Mouse (Mus musculus) neural tube, embryonic 15.5 days (tissue): Measurements from ENCODE around the gene Kctd2. TPM values are rescaled to one million over a fixed set of nuclear protein-coding genes. Genes with fewer than 3 reads are reported as not detected.

Source experiments
- ATAC-seq: fragments of 200-750 bp; cut with Nextera tagmentation; 2 replicates; pipeline ENCODE4 v1.8.0; 2017; ENCODE audit warnings: mild to moderate bottlenecking, moderate TSS enrichment, moderate library complexity; ENCODE audit not compliant: low FRiP score
- H3K27ac ChIP-seq: fragments of 300-500 bp; sonication (generic); replicated peaks from 2 replicates; pipeline ENCODE4 v1.5.1; 2015; ENCODE audit warnings: mild to moderate bottlenecking, inconsistent platforms
- H3K27me3 ChIP-seq: fragments of 300-500 bp; sonication (generic); replicated peaks from 2 replicates; pipeline ENCODE4 v1.6.1; 2015; ENCODE audit warnings: inconsistent platforms
- H3K36me3 ChIP-seq: fragments of 300-500 bp; sonication (generic); 2 replicates; pipeline ENCODE4 v1.6.1; 2015; ENCODE audit warnings: inconsistent platforms
- H3K4me1 ChIP-seq: fragments of 300-500 bp; sonication (generic); 2 replicates; pipeline ENCODE4 v1.6.1; 2015; ENCODE audit warnings: inconsistent platforms
- H3K4me2 ChIP-seq: fragments of 300-500 bp; sonication (generic); 2 replicates; pipeline ENCODE4 v1.6.1; 2015; ENCODE audit warnings: inconsistent platforms, mild to moderate bottlenecking, moderate library complexity
- H3K4me3 ChIP-seq: fragments of 300-500 bp; sonication (generic); replicated peaks from 2 replicates; pipeline ENCODE4 v1.5.1; 2015; ENCODE audit warnings: mild to moderate bottlenecking, inconsistent platforms
- H3K9ac ChIP-seq: fragments of 300-500 bp; sonication (generic); replicated peaks from 2 replicates; pipeline ENCODE4 v1.6.1; 2015; ENCODE audit warnings: mild to moderate bottlenecking, inconsistent platforms
- H3K9me3 ChIP-seq: fragments of 300-500 bp; sonication (generic); replicated peaks from 2 replicates; pipeline ENCODE4 v1.6.1; 2016; ENCODE audit warnings: inconsistent platforms
- WGBS: fragments of 180-500 bp; shearing (Covaris S2); methylation state at CpG from one replicate; pipeline ENCODE4 v1.1.7; 2015; ENCODE audit warnings: mixed read lengths; 5-methylcytosine and 5-hydroxymethylcytosine counted together
- polyA plus RNA-seq: library from polyadenylated mRNA; unstranded; fragments of >200 nt; fragmentation: Nextera tagmentation; extraction: Ambion mirVana; gene quantifications from 2 replicates; pipeline ENCODE4 v1.2.1, GENCODE M21; 2015

The Kctd2 gene
- polyA plus RNA-seq, 1 experiment from 2014 or later, result 22.4 TPM

- H3K4me3 ChIP-seq, result peak within 1 kb of the TSS; percentile 86
- ATAC-seq, result peak; percentile 89
These were observed 16.4 kb upstream of the Kctd2 start, which contains the start of gene Mrpl58 for GRCm38 (mm10) chr11:115403338-115404124. TSS of gene Mrpl58 (plus strand) at chr11:115403752.

GRCm38 (mm10) chr11:115405723-115406122 lies 14.2 kb upstream of the Kctd2 start:
- no peak for ATAC-seq
- H3K9ac ChIP-seq, result no peak overlapping the region
- WGBS, result 96% methylated on average over 6 of the region's 6 CpGs
- no peaks in the 10 kb centered on the region for H3K9me3 ChIP-seq
- H3K27me3 ChIP-seq, result no peaks in the 10 kb centered on the region
- no peak overlapping the region for H3K4me2 ChIP-seq
- no peak overlapping the region for H3K27ac ChIP-seq
- H3K4me1 ChIP-seq, result peaks cover 37% of the 10 kb centered on the region
- peaks cover 23% of the 10 kb centered on the region for H3K36me3 ChIP-seq
- no peak overlapping the region for H3K4me3 ChIP-seq

More at GRCm38 (mm10) chr11:115403338-115404124, 16.4 kb upstream of the Kctd2 start, which contains the start of gene Mrpl58:
- no peaks in the 10 kb centered on the region for H3K9me3 ChIP-seq
- peaks cover 13% of the 10 kb centered on the region for H3K36me3 ChIP-seq
- no peaks in the 10 kb centered on the region for H3K27me3 ChIP-seq
- peaks cover 39% of the 10 kb centered on the region for H3K4me1 ChIP-seq
- peak within 1 kb of the TSS; percentile 72 for H3K4me2 ChIP-seq
- 3% methylated on average over 50 of the region's 50 CpGs for WGBS
- H3K27ac ChIP-seq, result peak within 1 kb of the TSS; percentile 91
- peak within 1 kb of the TSS; percentile 83 for H3K9ac ChIP-seq

- Histone ChIP-seq H3K4me3 (no peak overlapping the region), H3K9me3 (no peaks in the 10 kb centered on the region), H3K4me2 (no peak overlapping the region), H3K27ac (no peak overlapping the region), H3K36me3 (peaks cover 29% of the 10 kb centered on the region), H3K4me1 (peaks cover 41% of the 10 kb centered on the region), H3K9ac (no peak overlapping the region), H3K27me3 (no peaks in the 10 kb centered on the region)
- WGBS, result 94% methylated on average over 17 of the region's 17 CpGs
- ATAC-seq, result no peak
These were observed 13.0 kb upstream of the Kctd2 start for GRCm38 (mm10) chr11:115406858-115407401.

GRCm38 (mm10) chr11:115408266-115408920 lies 11.5 kb upstream of the Kctd2 start:
- Histone ChIP-seq H3K9ac (no peak overlapping the region), H3K4me1 (peaks cover 47% of the 10 kb centered on the region), H3K27ac (no peak overlapping the region; the same call in 1 of the 2 replicates), H3K27me3 (no peaks in the 10 kb centered on the region), H3K9me3 (no peaks in the 10 kb centered on the region), H3K4me2 (no peak overlapping the region), H3K36me3 (peaks cover 29% of the 10 kb centered on the region), H3K4me3 (no peak overlapping the region)
- ATAC-seq, result no peak
- 77% methylated on average over 6 of the region's 6 CpGs for WGBS

- peaks cover 29% of the 10 kb centered on the region for H3K36me3 ChIP-seq
- H3K4me2 ChIP-seq, result no peak overlapping the region
- H3K4me1 ChIP-seq, result peaks cover 50% of the 10 kb centered on the region
- H3K4me3 ChIP-seq, result no peak overlapping the region
- H3K27ac ChIP-seq, result peak overlapping the region; percentile 37; the same call in 1 of the 2 replicates
- ATAC-seq, result no peak
- H3K9me3 ChIP-seq, result no peaks in the 10 kb centered on the region
- WGBS, result 30% methylated on average over 7 of the region's 7 CpGs
- H3K27me3 ChIP-seq, result no peaks in the 10 kb centered on the region
- no peak overlapping the region for H3K9ac ChIP-seq
These were observed 10.4 kb upstream of the Kctd2 start for GRCm38 (mm10) chr11:115409556-115409955.

GRCm38 (mm10) chr11:115420336-115421190 lies 635 bp downstream of the Kctd2 start:
- peak; percentile 65 for ATAC-seq
- Histone ChIP-seq H3K36me3 (peaks cover 33% of the 10 kb centered on the region), H3K4me3 (peak overlapping the region; percentile 95), H3K27ac (peak overlapping the region; percentile 91), H3K27me3 (no peaks in the 10 kb centered on the region), H3K4me1 (peaks cover 48% of the 10 kb centered on the region), H3K4me2 (peak overlapping the region; percentile 88), H3K9ac (peak overlapping the region; percentile 94), H3K9me3 (no peaks in the 10 kb centered on the region)
- 2% methylated on average over 43 of the region's 45 CpGs for WGBS

GRCm38 (mm10) chr11:115421328-115421727 lies 1.4 kb downstream of the Kctd2 start:
- WGBS, result 62% methylated on average over 1 of the region's 1 CpGs
- Histone ChIP-seq H3K4me2 (peak overlapping the region; percentile 88), H3K27ac (no peak overlapping the region), H3K36me3 (peaks cover 29% of the 10 kb centered on the region), H3K27me3 (no peaks in the 10 kb centered on the region), H3K4me3 (peak overlapping the region; percentile 95), H3K9ac (peak overlapping the region; percentile 94; the same call in 1 of the 2 replicates), H3K4me1 (peaks cover 48% of the 10 kb centered on the region), H3K9me3 (no peaks in the 10 kb centered on the region)
- ATAC-seq, result no peak

GRCm38 (mm10) chr11:115421972-115422371 lies 2.0 kb downstream of the Kctd2 start:
- peaks cover 47% of the 10 kb centered on the region for H3K4me1 ChIP-seq
- H3K9me3 ChIP-seq, result no peaks in the 10 kb centered on the region
- no peak for ATAC-seq
- H3K27ac ChIP-seq, result no peak overlapping the region
- H3K36me3 ChIP-seq, result peaks cover 28% of the 10 kb centered on the region
- 91% methylated on average over 16 of the region's 16 CpGs for WGBS
- no peak overlapping the region for H3K4me3 ChIP-seq
- no peak overlapping the region for H3K9ac ChIP-seq
- no peak overlapping the region for H3K4me2 ChIP-seq
- no peaks in the 10 kb centered on the region for H3K27me3 ChIP-seq

- H3K9me3 ChIP-seq, result no peaks in the 10 kb centered on the region
- 84% methylated on average over 3 of the region's 3 CpGs for WGBS
These were observed 3.2 kb downstream of the Kctd2 start for GRCm38 (mm10) chr11:115423091-115423490.

GRCm38 (mm10) chr11:115424666-115425065 lies 4.7 kb downstream of the Kctd2 start:
- no peak for ATAC-seq
- Histone ChIP-seq H3K36me3 (peaks cover 34% of the 10 kb centered on the region), H3K27me3 (no peaks in the 10 kb centered on the region), H3K27ac (no peak overlapping the region), H3K4me1 (peaks cover 36% of the 10 kb centered on the region), H3K9me3 (no peaks in the 10 kb centered on the region), H3K4me3 (no peak overlapping the region), H3K4me2 (no peak overlapping the region), H3K9ac (0 out of 2 replicates have a peak overlapping the region, but pooled peaks have one; percentile 3)
- 85% methylated on average over 7 of the region's 7 CpGs for WGBS

More at GRCm38 (mm10) chr11:115423091-115423490, 3.2 kb downstream of the Kctd2 start:
- peaks cover 47% of the 10 kb centered on the region for H3K4me1 ChIP-seq
- H3K4me3 ChIP-seq, result no peak overlapping the region
- no peak overlapping the region for H3K4me2 ChIP-seq
- H3K27ac ChIP-seq, result no peak overlapping the region
- H3K27me3 ChIP-seq, result no peaks in the 10 kb centered on the region
- no peak overlapping the region for H3K9ac ChIP-seq
- H3K36me3 ChIP-seq, result peaks cover 26% of the 10 kb centered on the region
- ATAC-seq, result no peak

GRCm38 (mm10) chr11:115425671-115426070 lies 5.7 kb downstream of the Kctd2 start:
- Histone ChIP-seq H3K9me3 (no peaks in the 10 kb centered on the region), H3K4me2 (no peak overlapping the region), H3K36me3 (peaks cover 44% of the 10 kb centered on the region), H3K9ac (0 out of 2 replicates have a peak overlapping the region, but pooled peaks have one; percentile 10), H3K4me3 (no peak overlapping the region), H3K27me3 (no peaks in the 10 kb centered on the region), H3K4me1 (peaks cover 35% of the 10 kb centered on the region), H3K27ac (no peak overlapping the region)
- WGBS, result 78% methylated on average over 6 of the region's 6 CpGs
- ATAC-seq, result no peak
